Mouse (Mus musculus) layer of hippocampus, postnatal 25 days (tissue): Measurements from ENCODE around the gene Rcn3. TPM values are rescaled to one million over a fixed set of nuclear protein-coding genes. Genes with fewer than 3 reads are reported as not detected.
"Not testable (repeated sequence)": the region's sequence is repeated elsewhere in the genome, so short reads cannot be mapped to it uniquely, and the experiment has no call there.

Experiments
- DNase-seq, 2 experiments: peaks; one replicate each; pipeline ENCODE4 v3.0.0; 2022; ENCODE audit warnings: mixed read lengths in 2 of 2, low spot score in 1 of 2; ENCODE audit errors: extremely low spot score in 1 of 2
- total RNA-seq, 2 experiments: library from RNA; stranded (reverse); gene quantifications; 2 replicates each; pipeline ENCODE4 v1.2.3; 2021

Rcn3 gene
- total RNA-seq = 1 to 10 TPM; 9.6 to 9.7 TPM

DNA sequence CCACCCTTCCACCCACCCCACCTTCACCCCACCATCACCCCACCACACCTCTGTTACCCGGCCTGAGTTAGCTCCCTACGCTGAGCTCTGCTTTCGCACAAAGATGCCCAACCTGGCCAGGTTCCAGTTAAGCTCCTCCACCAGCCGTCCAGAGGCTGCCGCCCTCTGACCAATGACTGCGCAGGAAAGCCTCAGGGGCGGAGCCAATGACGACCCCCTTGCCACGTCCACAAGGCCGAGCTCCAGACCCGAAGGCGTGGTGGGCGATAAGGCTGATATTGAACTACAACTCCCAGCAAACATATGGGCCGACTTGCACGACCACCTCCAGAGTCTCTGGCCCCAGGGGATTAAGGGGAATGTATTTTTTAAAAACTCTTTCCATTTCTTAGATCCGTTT, at the start of gene Rcn3:
Rcn3 (minus strand) TSS at position 174 of the 400 bp plus-strand sequence.
- DNase-seq = peak in 1 of 2 experiments; percentile 21

- no peak for DNase-seq
Measured at GRCm38 (mm10) chr7:45141319-45141718, 49.3 kb upstream of the Rcn3 start.

- no peak for DNase-seq
Measured at GRCm38 (mm10) chr7:45139904-45140723, 48.1 kb upstream of the Rcn3 start.

- no peak for DNase-seq
Measured at GRCm38 (mm10) chr7:45138403-45138802, 46.4 kb upstream of the Rcn3 start.

GRCm38 (mm10) chr7:45137171-45138006, 45.4 kb upstream of the Rcn3 start:
- no peak for DNase-seq

DNA sequence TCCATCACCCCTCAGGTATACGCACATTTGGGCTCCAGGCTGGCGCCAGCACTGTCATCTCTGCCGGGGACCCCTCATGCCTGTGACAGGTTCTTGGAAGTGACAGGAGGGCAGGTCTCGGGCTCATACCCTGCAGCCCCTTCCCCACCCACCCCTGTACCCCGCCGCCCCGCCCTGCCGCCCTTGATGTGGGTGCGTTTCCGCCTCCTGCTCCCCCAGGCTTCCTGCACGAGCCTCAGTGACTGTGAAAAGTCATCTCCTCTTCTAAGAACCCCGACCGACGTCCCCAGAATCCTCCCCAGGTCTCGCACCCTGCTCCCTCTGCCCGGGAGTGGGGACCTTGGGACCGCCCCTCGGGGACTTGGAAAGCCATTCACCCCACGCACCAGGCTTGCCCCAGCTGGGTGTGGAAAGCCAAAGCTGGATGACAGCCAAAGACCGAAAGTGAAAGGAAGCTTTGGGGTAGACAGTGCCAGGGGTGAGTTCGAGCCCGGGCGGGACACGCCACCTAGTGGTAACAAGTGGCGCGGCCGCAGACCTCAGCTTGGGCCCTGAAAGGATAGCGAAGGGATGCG, 44.1 kb upstream of the Rcn3 start, which contains the start of the genes Gm45713 and Flt3l:
Gm45713 (minus strand) TSS at position 239 of the 575 bp plus-strand sequence.
Flt3l (minus strand) TSS at position 440 of the 575 bp plus-strand sequence.
- DNase-seq = peak; percentile 77 to 91

GRCm38 (mm10) chr7:45135370-45135769, 43.3 kb upstream of the Rcn3 start:
- DNase-seq = no peak

- DNase-seq = no peak
Measured at GRCm38 (mm10) chr7:45134544-45135026, 42.6 kb upstream of the Rcn3 start.

DNA sequence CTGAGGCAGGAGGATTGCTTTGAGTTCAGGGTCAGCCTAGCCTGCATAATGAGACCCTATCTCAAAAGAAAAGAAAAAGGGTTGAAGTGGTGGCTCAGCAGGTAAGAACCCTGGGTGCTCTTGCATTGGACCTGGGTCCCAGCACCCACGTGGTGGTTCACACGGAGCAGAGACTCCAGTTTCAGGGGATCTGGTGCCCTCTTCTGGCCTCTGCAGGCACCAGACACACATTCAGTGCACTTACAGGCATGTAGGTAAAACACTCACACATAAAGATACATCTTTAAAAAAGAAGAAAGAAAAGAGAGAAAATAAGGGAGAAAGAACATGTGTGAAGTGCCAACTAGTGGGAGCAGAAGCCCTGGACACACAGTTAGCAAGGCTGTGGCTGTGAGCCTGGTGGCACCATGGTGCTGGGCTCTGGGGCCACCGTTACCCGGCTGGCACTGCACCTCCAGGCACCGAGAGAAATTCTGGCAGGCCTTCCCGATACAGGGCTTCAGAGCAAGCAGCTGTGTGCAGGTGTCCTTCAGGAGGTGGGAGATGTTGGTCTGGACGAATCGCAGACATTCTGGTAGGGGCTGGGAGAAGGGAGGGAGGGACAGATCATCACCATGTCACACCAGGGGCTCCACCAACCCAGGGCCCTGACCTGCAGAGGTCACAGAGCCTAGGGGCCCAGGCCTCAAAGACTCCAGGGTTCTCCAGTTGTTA, 41.6 kb upstream of the Rcn3 start:
- DNase-seq = no peak

DNA sequence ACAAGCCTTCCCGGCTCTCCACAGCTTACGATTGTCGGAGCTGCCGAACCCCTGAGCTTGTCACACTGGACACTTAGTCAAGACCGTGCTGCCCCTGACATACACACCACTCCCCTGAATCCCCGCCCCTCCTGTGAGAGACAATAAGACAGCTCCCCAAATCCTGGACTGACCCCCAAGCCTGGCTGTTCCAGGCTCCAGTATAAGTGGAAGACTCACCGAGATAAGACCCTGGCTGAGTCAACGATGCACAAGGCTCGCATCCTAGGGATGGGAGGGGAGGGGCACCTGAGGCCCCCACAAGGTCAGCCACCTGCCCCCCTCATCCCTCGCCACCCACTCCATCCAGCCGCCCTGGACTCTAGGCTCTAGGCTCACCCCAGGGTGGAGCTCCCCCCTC, 39.8 kb upstream of the Rcn3 start:
- DNase-seq = no peak

GRCm38 (mm10) chr7:45129776-45130512, 37.9 kb upstream of the Rcn3 start:
- no peak for DNase-seq

- DNase-seq = no peak
Measured at GRCm38 (mm10) chr7:45129318-45129717, 37.3 kb upstream of the Rcn3 start.

- DNase-seq = peak; percentile 90 to 93
Measured at GRCm38 (mm10) chr7:45128624-45129246, 36.7 kb upstream of the Rcn3 start, which contains the start of gene Rpl13a. Gene Rpl13a, minus strand, starts transcription at chr7:45128761.

DNA sequence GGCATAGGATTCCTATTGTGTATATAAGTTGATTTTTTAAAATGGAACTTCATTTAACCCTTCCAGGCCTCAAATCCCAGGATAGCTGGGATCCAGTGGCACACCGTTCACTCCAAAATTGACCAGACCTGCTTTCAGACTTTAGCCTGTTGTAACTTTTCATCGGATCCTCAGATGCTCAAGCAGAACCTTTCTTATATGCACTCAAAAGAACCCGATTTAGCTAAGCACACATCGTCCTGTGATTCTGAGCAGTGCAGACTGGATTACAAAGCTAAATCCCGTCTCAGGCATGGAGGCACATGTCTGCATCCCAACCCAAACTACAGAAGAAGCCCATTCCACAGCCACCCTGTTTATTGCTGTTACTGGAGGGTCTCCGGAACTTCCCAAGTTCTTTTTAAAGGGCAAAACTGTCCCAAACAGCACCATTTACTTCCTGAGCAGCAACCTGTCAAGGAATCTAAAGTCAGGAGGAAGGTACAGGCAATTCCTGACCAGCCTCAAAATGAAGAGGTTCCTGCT, 35.7 kb upstream of the Rcn3 start:
- DNase-seq = no peak

GRCm38 (mm10) chr7:45126844-45127699, 35.1 kb upstream of the Rcn3 start:
- DNase-seq = no peak

DNA sequence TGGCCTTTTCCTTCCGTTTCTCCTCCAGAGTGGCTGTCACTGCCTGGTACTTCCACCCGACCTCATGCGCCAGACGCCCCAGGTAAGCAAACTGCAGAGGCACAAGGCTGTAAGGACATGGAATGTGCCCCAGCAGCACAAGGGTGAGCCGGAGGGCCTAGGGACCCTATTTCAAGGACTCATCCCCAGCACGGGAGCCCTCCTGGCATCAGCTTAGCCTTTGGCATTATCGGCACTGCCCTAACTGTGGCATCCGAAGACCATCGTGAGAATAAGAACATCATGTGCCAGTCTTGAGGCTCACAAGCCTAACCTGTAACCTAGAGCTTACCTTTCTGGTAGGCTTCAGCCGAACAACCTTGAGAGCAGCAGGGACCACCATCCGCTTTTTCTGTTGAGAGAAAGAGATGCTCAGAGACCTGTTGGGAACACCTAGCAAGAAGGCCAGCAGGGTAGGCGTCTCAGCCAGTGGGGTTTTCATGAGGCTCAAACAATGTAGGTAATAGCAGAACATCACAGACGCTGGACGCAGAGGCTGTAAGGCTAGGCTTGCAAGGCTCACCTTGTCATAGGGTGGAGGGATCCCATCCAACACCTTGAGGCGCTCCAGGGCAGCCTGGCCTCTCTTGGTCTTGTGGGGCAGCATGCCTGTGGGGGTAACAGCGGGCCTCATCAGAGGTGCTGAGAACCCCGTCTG, 34.3 kb upstream of the Rcn3 start:
- DNase-seq = no peak

DNA sequence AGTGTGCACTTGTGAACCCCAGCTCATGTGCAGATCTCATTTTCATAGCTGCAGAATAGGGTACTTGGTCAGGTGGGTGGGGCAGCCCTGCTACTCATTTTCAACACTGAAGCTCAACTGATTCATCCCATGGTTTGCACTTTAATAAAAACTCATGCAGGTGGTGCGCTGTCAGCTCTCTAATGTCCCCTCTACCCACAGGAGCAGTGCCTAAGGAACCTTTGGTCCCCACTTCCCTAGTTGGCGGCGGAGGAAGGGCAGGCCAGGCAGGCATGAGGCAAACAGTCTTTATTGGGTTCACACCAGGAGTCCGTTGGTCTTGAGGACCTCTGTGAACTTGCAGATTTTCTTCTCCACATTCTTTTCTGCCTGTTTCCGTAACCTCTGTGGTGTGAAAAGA, 33.6 kb upstream of the Rcn3 start:
- DNase-seq = not testable (repeated sequence)
